Mouse (Mus musculus): ENCODE measurements around the gene Rchy1.

GRCm38 (mm10) chr5:91972046-91972445 lies 9.2 kb upstream of the Rchy1 start:
- TF ChIP-seq GATA1 (IDR thresholded peaks at IDR 0.05; ENCODE audit: low read depth, low read length) (no peak), CTCF (IDR thresholded peaks at IDR 0.05 in 2 of 3, conservative IDR thresholded peaks at IDR 0.05 in 1 of 3; ENCODE audit: control insufficient read depth in 1 of 3, insufficient read depth in 1 of 3, low read depth in 2 of 3, low read length in 3 of 3, poor library complexity in 1 of 3, severe bottlenecking in 1 of 3) (no peak), CHD2 (IDR thresholded peaks at IDR 0.05; ENCODE audit: low read length) (no peak), TAL1 (IDR thresholded peaks at IDR 0.05; ENCODE audit: low read length) (no peak), HCFC1 (IDR thresholded peaks at IDR 0.05; ENCODE audit: low read depth, low read length) (no peak), CHD1 (IDR thresholded peaks at IDR 0.05; ENCODE audit: low read depth, low read length) (no peak), E2F4 (IDR thresholded peaks at IDR 0.05; ENCODE audit: borderline replicate concordance, low read depth, low read length) (no peak), POLR2A (IDR thresholded peaks at IDR 0.05; ENCODE audit: control insufficient read depth in 1 of 2, insufficient read depth in 1 of 2, low read depth in 1 of 2, low read length in 2 of 2, poor library complexity in 1 of 2) (no peak), JUND (IDR thresholded peaks at IDR 0.05; ENCODE audit: low read depth, low read length) (no peak), TCF12 (IDR thresholded peaks at IDR 0.05; ENCODE audit: low read depth, low read length) (no peak), RCOR1 (IDR thresholded peaks at IDR 0.05; ENCODE audit: low read depth, low read length) (no peak), USF2 (IDR thresholded peaks at IDR 0.05; ENCODE audit: borderline replicate concordance in 1 of 2, insufficient read depth in 1 of 2, low read depth in 1 of 2, low read length in 2 of 2) (no peak), GABPA (IDR thresholded peaks at IDR 0.05; ENCODE audit: low read depth, low read length) (no peak)

Data from MEL (cell line).